Mouse (Mus musculus) G1E (cell line): Measurements from ENCODE around the gene Itpk1. TPM values are rescaled to one million over a fixed set of nuclear protein-coding genes. Genes with fewer than 3 reads are reported as not detected.
A peak's percentile ranks its signal among the peaks of the same experiment; 100 is the strongest.

ENCODE experiments used
- ATAC-seq: 2 replicates; pipeline ENCODE4 v1.8.0; 2016; ENCODE audit warnings: mild to moderate bottlenecking; ENCODE audit not compliant: insufficient number of reproducible peaks, poor library complexity, low FRiP score, severe bottlenecking; ENCODE audit errors: extremely low read depth
- DNase-seq: peaks from one replicate; pipeline ENCODE4 v3.0.0; 2012; ENCODE audit warnings: low spot score
- H3K27me3 ChIP-seq: 2 replicates; pipeline ENCODE4 v1.6.1; 2012; ENCODE audit warnings: mild to moderate bottlenecking, low read length, inconsistent platforms; ENCODE audit not compliant: insufficient read depth
- H3K36me3 ChIP-seq: replicated peaks from 2 replicates; pipeline ENCODE3; 2012; ENCODE audit warnings: mild to moderate bottlenecking, inconsistent platforms
- H3K4me1 ChIP-seq: 2 replicates; pipeline ENCODE4 v1.6.1; 2012; ENCODE audit warnings: low read depth, low read length, inconsistent platforms, mixed read lengths; ENCODE audit not compliant: insufficient read depth
- H3K4me3 ChIP-seq: 2 replicates; pipeline ENCODE4 v1.5.1; 2012; ENCODE audit warnings: low read depth, mild to moderate bottlenecking, inconsistent platforms, low read length, moderate library complexity, mixed read lengths
- H3K9me3 ChIP-seq: replicated peaks from 2 replicates; pipeline ENCODE4 v1.6.1; 2012; ENCODE audit warnings: inconsistent platforms
- CTCF ChIP-seq: IDR thresholded peaks from 2 replicates; pipeline ENCODE4 v1.5.1; 2012; ENCODE audit warnings: low read depth, low read length, inconsistent platforms, mixed read lengths
- GATA1 ChIP-seq: IDR thresholded peaks from 2 replicates; pipeline ENCODE4 v1.6.1; 2012; ENCODE audit warnings: borderline replicate concordance, low read length, inconsistent platforms, mixed read lengths
- GATA2 ChIP-seq: IDR thresholded peaks from 2 replicates; pipeline ENCODE4 v1.6.1; 2012; ENCODE audit warnings: low read depth, low read length, inconsistent platforms, borderline replicate concordance
- POLR2AphosphoS5 ChIP-seq: IDR thresholded peaks from 2 replicates; pipeline ENCODE4 v1.6.1; 2012; ENCODE audit warnings: low read depth, low read length, inconsistent platforms; ENCODE audit not compliant: insufficient replicate concordance
- TAL1 ChIP-seq: conservative IDR thresholded peaks from 2 replicates; pipeline ENCODE4 v1.6.1; 2012; ENCODE audit warnings: low read depth, low read length, inconsistent platforms, mixed read lengths
- polyA plus RNA-seq: library from polyadenylated mRNA; stranded (reverse); fragments of >175 nt; gene quantifications from 2 replicates; pipeline ENCODE4 v1.2.3, GENCODE M21; 2012
- total RNA-seq, 2 experiments: library from RNA; stranded (forward) in 1 of 2; stranded (reverse) in 1 of 2; fragments of 200-1000 nt in 1 of 2; fragments of >200 nt in 1 of 2; fragmentation: Nextera tagmentation in 1 of 2; gene quantifications; 2 replicates each; pipeline ENCODE4 v1.2.3; 2014 to 2017

Gene Itpk1
- total and polyA plus RNA-seq, 3 experiments = 2.5 to 6.4 (median 2.7) TPM

DNA sequence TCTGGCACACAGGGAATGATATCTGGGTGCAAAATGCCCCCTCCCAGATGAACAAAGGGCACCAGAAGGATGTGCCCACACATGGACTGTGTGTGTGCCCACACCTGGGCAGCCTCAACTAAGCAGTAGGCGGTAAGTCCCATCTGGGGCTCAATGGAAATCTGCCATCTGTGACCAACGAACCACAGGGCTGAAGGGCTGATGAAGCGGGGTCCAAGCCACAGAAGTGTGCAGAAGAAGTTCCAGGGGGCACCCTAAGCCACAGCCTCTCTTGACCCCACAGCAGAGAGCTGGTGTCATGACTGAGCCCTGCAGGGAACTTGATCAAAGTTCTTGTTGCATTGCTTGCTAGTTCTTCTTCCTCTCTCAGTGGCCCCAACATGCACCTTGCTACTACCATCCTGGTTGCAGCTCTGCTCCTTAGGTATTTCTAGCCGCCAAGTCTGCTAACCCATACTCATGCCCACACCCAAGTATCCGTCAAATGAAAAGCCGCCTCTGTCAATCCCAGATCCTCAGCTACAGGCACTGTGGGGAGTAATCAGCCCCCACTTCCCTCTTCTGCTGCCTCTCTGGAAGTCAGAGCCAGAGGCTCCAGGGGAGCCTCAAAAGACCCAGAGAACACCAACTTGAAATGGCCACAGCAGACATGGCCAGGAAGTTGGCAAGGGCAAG lies 58.7 kb downstream of the Itpk1 start:
- peak; percentile 22 for ATAC-seq
- Histone ChIP-seq H3K27me3 (no peaks in the 10 kb centered on the region; the same call in 1 of the 2 replicates), H3K9me3 (no peaks in the 10 kb centered on the region), H3K36me3 (no peaks in the 10 kb centered on the region), H3K4me3 (no peak overlapping the region), H3K4me1 (peaks cover 24% of the 10 kb centered on the region)
- peak; percentile 40 for DNase-seq
- TF ChIP-seq GATA1 (no peak), TAL1 (no peak)

DNA sequence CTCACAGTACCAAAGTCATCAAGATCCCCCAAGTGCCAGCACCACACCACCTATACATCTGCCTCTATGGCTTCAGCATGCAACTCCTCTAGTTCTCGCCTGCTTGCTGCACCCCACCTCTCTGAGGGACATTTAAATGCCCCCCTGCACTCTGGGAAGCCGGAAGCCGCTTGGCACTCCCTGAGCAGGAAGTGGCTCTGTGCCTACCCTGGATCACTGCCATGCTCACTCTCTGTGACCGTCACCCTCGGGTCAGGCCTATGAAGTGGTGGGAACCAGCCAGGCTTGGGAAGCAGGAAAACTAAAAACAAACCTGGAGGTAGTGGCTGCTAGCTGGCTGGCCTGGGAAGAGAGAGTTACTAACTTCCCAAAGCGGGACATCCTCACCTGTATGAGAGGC lies 61.4 kb downstream of the Itpk1 start:
- Histone ChIP-seq H3K4me1 (peaks cover 24% of the 10 kb centered on the region), H3K36me3 (no peaks in the 10 kb centered on the region), H3K27me3 (no peaks in the 10 kb centered on the region; the same call in 1 of the 2 replicates), H3K4me3 (no peak overlapping the region), H3K9me3 (peaks cover 3% of the 10 kb centered on the region)
- DNase-seq (no peak), ATAC-seq (no peak)
- TF ChIP-seq POLR2AphosphoS5 (no peak), GATA1 (no peak), GATA2 (no peak), CTCF (no peak), TAL1 (no peak)

DNA sequence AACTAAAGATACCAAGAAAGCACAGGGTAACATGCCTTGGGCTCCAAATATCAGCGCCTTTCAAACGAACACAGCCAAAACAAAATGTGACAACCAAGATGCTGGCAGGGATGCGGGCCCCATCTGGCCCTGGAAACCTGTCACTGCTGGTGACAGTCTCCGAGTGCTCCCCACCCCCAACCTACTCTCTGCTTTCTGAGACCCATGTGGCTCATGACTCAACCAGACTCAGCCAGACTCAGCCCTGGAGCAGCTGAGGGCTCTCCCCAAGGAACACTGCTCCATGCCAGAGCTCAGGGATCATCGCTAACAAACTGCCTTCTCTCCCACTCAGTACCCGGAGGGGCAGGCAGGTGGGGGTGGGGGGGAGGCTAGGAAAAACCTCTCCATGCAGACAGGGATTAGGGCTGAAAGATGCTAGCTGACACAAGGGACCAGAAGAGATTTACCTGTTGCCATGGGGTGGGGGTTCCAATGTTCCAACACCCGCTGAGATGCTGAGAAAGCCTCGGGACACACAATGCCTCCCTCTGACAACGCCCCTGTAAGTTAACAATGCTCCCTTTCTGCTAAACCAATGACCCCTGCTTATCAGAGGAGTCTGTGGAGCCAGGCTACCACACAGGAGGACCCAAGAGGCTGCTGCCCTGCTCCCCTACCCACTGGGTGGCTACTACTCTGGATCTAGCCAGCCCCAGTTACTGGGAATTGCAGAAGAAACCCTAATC lies 64.1 kb downstream of the Itpk1 start:
- H3K27me3 ChIP-seq = no peaks in the 10 kb centered on the region; the same call in 1 of the 2 replicates
- no peak for TF ChIP-seq GATA1
- TF ChIP-seq POLR2AphosphoS5 = no peak
- TF ChIP-seq GATA2 = no peak
- TF ChIP-seq TAL1 = no peak
- TF ChIP-seq CTCF = no peak
- DNase-seq = no peak
- ATAC-seq = no peak
- no peaks in the 10 kb centered on the region for H3K36me3 ChIP-seq
- peaks cover under 1% of the 10 kb centered on the region; the same call in 1 of the 2 replicates for H3K4me1 ChIP-seq
- H3K4me3 ChIP-seq = no peak overlapping the region
- H3K9me3 ChIP-seq = peaks cover 3% of the 10 kb centered on the region

DNA sequence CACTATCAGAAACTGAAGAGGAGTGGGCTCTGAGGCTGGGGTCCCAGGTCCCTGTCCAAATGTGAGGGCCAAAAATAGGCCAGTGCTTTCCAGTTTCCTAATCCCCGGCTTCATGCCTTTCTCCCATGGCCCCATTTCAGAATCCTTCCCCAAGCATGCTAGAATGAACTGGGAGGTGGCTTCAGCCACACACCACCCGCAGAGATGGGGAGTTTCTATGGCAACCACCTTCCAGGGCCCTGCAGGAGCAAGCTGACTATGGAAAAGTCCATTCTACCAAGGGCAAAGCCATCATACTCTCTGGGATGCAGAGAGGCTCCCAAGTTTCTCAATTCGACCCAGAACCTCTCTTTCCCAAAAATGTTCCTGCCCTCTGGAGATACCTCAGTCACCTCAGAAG lies 65.9 kb downstream of the Itpk1 start:
- ATAC-seq (no peak), DNase-seq (no peak)
- TF ChIP-seq GATA1 (no peak), POLR2AphosphoS5 (no peak), GATA2 (no peak), TAL1 (no peak), CTCF (no peak)
- H3K27me3 ChIP-seq = no peaks in the 10 kb centered on the region; the same call in 1 of the 2 replicates
- H3K36me3 ChIP-seq = no peaks in the 10 kb centered on the region
- no peaks in the 10 kb centered on the region for H3K4me1 ChIP-seq
- H3K4me3 ChIP-seq = no peak overlapping the region
- H3K9me3 ChIP-seq = peaks cover 8% of the 10 kb centered on the region

DNA sequence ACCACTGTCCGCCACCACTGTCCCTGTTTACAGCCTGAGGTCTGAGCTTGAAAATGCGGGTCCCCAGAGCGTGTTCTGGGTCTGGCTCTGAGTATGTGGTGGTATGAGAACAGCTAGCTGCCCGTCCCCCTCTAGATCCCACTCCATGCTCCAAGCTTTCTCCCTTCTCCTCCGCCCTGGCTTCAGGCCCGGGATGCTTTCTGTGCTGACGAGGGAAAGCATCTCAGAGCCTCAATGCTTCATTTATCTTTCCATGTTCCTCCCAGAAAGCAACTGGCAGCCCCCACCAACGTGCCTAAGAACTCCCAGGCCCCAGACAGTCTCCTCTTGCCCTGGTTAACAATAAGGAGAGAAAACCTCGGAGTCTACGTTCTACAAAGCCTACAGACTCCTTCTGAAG lies 67.5 kb downstream of the Itpk1 start:
- H3K36me3 ChIP-seq = no peaks in the 10 kb centered on the region
- no peak for DNase-seq
- TF ChIP-seq GATA1 = no peak
- no peak for TF ChIP-seq TAL1
- TF ChIP-seq GATA2 = no peak
- TF ChIP-seq POLR2AphosphoS5 = no peak
- TF ChIP-seq CTCF = no peak

DNA sequence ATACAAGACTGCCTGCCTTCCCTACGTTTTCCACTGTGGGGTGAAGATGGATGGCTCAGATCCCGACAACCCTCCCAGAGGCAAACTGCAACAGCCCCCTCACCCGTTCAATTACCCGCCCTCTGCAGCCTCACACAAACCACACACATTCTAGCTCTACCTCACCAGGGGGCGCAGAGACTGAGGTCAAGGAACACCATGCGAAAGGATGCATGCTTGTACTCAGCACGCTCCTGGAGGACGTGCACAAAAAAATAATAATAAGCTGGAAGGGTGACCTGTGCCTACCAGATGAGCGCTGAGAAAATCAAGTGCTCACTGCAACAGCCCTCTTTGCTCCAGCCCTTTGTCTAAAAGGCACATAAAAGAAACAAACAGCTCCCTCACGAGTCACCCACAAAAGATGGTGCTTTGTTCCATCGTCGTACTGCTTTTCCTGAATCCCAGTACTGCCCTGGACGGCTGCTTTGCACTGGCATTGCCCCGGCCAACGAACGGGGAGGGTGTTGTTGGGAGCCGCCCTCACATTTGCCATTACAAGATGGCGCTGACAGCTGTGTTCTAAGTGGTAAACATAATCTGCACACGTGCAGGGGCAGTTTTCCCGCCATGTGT lies 70.2 kb downstream of the Itpk1 start:
- H3K27me3 ChIP-seq = no peaks in the 10 kb centered on the region; the same call in 1 of the 2 replicates
- ATAC-seq = no peak
- no peak overlapping the region for H3K4me3 ChIP-seq

More for the DNA sequence above, 67.5 kb downstream of the Itpk1 start:
- no peak overlapping the region for H3K4me3 ChIP-seq
- H3K27me3 ChIP-seq = no peaks in the 10 kb centered on the region; the same call in 1 of the 2 replicates
- H3K4me1 ChIP-seq = no peaks in the 10 kb centered on the region
- no peak for ATAC-seq
- H3K9me3 ChIP-seq = peaks cover 8% of the 10 kb centered on the region

More for the DNA sequence above, 70.2 kb downstream of the Itpk1 start:
- Histone ChIP-seq H3K9me3 (peaks cover 8% of the 10 kb centered on the region; the same call in 1 of the 2 replicates), H3K4me1 (no peaks in the 10 kb centered on the region), H3K36me3 (no peaks in the 10 kb centered on the region)
- DNase-seq = no peak
- TF ChIP-seq TAL1 (no peak), CTCF (no peak)
